Mouse (Mus musculus) bone marrow, adult 2 months (tissue): ENCODE results near the gene Muc13. TPM values are rescaled to one million over a fixed set of nuclear protein-coding genes. Genes with fewer than 3 reads are reported as not detected.

ENCODE experiments used
- H3K27ac ChIP-seq: fragments of 200-500 bp; 2 replicates; pipeline ENCODE4 v1.5.1; 2012; ENCODE audit warnings: low read depth, mild to moderate bottlenecking, control low read depth, inconsistent platforms, low read length; ENCODE audit not compliant: control insufficient read depth, poor library complexity, insufficient read depth
- H3K4me1 ChIP-seq: fragments of 200-500 bp; 2 replicates; pipeline ENCODE4 v1.6.1; 2011; ENCODE audit warnings: low read length; ENCODE audit not compliant: control insufficient read depth, insufficient read depth
- H3K4me3 ChIP-seq: fragments of 200-500 bp; replicated peaks from 2 replicates; pipeline ENCODE3; 2011; ENCODE audit warnings: mild to moderate bottlenecking, low read depth, low read length, control low read depth; ENCODE audit not compliant: control insufficient read depth
- CTCF ChIP-seq: fragments of 200-500 bp; IDR thresholded peaks from 2 replicates; pipeline ENCODE4 v1.5.1; 2011; ENCODE audit warnings: low read length, control low read depth; ENCODE audit not compliant: control insufficient read depth, insufficient read depth
- POLR2A ChIP-seq: fragments of 200-500 bp; IDR thresholded peaks from 2 replicates; pipeline ENCODE4 v1.6.1; 2011; ENCODE audit warnings: low read depth, mild to moderate bottlenecking, control low read depth, low read length, borderline replicate concordance; ENCODE audit not compliant: control insufficient read depth
- WGBS: fragments of 180-500 bp; shearing (Covaris S2); methylation state at CpG from one replicate; pipeline ENCODE4 v1.1.7; 2018; 5-methylcytosine and 5-hydroxymethylcytosine counted together
- polyA plus RNA-seq: library from polyadenylated mRNA; stranded (reverse); fragments of >200 nt; gene quantifications from 2 replicates; pipeline ENCODE4 v1.2.4, GENCODE M21; 2011; ENCODE audit warnings: low replicate concordance; ENCODE audit not compliant: missing spikeins, insufficient read depth, insufficient read length

Gene Muc13
- polyA plus RNA-seq, 1 experiment: 6.4 TPM

DNA sequence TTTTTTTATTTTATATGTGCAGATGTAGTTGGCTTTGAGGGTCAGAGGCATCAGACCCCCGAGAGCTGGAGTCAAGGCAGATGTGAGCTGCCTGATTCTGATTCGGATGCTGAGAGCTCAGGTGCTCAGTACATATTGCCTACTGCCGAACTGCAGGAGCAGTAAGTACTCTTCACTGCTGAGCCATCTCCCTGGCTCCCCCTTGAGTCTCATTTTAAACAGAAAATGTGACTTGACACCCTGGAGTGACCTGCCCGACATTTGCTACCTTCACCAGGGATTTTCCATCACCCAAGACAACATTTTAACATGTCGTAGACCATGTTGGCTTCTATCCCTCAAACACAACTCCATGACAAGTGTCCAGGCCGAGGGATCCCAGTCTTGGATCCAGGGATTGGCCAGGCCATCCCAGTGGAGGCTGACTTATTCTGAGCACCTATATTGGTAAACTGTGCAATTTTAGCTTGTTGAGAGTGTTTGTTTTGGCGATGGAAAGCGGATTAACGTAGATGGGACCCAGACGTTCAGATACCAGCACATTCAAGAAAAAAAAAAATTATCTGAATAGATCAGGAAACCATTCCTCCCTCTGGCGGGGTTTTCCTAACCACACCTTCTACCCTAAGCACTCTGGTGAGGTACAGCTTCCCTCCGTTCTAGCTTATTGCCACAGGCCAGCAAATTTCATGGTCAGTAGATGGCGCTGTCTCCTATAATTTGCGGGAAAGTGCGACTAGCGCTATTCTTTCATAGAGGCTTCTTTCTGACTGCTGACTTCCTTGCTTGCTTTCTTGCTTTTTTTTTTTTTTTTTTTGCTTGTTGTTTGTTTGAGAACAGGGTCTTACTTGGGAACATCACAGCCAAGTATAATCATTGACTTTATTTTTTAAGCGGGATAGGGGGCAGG lies 26.7 kb downstream of the Muc13 start:
- TF ChIP-seq POLR2A (no peak), CTCF (peak; percentile 74)
- Histone ChIP-seq H3K4me1 (no peaks in the 10 kb centered on the region), H3K4me3 (no peak overlapping the region), H3K27ac (no peak overlapping the region)
- 23% methylated on average over 17 of the region's 17 CpGs for WGBS

DNA sequence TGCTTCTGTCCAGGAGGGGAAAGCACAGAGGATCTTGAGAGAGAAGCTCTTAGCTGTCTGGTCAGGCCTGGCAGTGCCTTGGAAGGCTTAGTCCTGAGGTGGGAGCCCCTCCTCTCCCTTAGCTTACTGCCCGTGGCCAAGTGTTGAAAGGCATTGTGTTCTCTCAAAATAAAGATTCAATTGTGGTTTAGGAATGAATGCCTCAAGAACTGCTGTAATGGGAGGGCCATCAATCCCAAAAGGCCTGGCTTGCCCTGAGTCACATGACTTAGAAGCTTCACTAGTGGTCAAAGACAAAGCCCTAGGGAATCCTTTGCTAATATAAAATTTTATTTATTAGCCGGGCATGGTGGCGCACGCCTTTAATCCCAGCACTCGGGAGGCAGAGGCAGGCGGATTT lies 30.8 kb downstream of the Muc13 start:
- Histone ChIP-seq H3K4me1 (no peaks in the 10 kb centered on the region), H3K4me3 (no peak overlapping the region), H3K27ac (no peak overlapping the region)
- no peak for TF ChIP-seq POLR2A
- TF ChIP-seq CTCF: no peak
- WGBS: 86% methylated on average over 6 of the region's 6 CpGs

DNA sequence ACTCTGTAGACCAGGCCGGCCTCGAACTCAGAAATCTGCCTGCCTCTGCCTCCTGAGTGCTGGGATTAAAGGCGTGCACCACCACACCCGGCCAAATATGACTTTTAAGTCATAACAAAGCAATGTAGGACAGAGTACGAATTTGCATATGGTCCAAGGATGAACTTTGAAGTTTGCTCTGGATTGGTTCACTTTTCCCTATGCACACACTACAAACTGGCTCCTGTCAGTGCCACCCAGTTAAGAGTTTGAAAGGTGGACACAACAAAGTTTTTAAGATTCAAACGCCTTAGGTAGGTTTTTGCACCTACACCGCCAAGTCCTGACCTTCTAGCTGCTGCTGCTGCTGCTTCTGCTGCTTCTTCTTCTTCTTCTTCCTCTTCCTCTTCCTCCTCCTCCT lies 34.7 kb downstream of the Muc13 start:
- H3K4me1 ChIP-seq: no peaks in the 10 kb centered on the region
- H3K27ac ChIP-seq: no peak overlapping the region
- no peak for TF ChIP-seq CTCF
- no peak for TF ChIP-seq POLR2A
- H3K4me3 ChIP-seq: no peak overlapping the region
- 84% methylated on average over 7 of the region's 7 CpGs for WGBS

DNA sequence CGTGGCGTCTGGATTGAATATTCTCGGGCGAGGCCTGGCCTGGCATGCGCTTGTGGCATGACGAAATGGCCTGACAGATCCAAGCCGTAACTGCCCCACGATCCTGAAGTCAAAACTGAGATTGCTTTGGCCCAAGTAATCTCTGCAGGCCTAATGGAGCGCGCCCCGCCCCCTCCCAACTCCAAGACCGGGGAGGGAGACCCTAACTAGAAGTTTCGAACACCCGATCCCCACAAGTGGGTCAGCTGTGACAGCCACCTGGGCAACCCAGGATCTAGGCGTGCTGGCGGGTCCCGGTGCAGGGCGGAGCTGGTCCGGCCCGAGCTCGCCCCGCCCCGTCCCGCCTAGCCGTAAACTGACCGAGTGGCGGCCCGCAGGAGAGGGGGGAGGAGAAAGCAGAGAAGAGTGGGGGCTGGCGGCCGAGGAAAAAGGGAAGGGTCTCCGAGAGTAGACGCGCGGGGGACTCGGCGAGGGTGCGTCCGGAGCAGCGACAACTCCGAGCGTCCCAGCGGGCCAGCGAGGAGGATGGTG lies 35.5 kb downstream of the Muc13 start, which contains the start of gene Itgb5:
Itgb5 (plus strand) TSS at position 365 of the 531 bp plus-strand sequence.
- TF ChIP-seq POLR2A: no peak
- TF ChIP-seq CTCF: no peak
- WGBS: 3% methylated on average over 43 of the region's 43 CpGs
- Histone ChIP-seq H3K4me3 (peak within 1 kb of the TSS; percentile 63), H3K4me1 (no peaks in the 10 kb centered on the region), H3K27ac (peak within 1 kb of the TSS; percentile 4; the same call in 1 of the 2 replicates)

DNA sequence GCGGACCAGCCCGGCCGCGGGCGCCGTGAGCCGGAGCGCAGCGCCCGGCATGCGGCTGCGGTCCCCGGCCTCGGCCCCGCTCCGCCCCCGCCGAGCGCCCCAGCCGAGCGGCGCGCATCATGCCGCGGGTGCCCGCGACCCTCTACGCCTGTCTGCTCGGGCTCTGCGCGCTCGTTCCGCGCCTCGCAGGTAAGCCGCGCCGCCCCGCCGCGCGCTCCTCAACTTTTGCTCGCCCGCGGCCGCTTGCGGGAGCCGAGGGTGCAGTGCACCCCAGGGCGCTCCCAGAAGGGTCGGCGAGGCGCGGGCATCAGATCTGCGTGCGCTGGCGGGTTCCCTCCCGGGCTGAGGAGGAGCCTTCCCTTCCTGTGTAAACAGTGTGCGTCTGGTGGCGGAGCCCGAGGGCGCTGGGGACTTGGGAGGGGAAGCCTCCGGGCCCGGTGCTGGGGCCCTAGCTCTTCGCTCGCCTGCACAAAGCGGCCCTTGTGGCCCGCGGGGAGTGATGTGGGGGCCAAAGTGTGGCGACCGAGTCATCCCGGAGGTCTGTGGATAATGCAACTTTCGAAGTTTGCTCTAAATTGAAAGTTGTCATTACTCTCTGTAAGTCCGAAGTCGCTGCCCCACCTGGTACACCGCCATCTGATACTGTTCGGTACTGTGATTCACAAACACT lies 36.1 kb downstream of the Muc13 start:
- H3K4me3 ChIP-seq: peak overlapping the region; percentile 63
- H3K27ac ChIP-seq: peak overlapping the region; percentile 4; the same call in 1 of the 2 replicates
- 3% methylated on average over 72 of the region's 76 CpGs for WGBS
- TF ChIP-seq POLR2A (no peak), CTCF (no peak)
- no peaks in the 10 kb centered on the region for H3K4me1 ChIP-seq

DNA sequence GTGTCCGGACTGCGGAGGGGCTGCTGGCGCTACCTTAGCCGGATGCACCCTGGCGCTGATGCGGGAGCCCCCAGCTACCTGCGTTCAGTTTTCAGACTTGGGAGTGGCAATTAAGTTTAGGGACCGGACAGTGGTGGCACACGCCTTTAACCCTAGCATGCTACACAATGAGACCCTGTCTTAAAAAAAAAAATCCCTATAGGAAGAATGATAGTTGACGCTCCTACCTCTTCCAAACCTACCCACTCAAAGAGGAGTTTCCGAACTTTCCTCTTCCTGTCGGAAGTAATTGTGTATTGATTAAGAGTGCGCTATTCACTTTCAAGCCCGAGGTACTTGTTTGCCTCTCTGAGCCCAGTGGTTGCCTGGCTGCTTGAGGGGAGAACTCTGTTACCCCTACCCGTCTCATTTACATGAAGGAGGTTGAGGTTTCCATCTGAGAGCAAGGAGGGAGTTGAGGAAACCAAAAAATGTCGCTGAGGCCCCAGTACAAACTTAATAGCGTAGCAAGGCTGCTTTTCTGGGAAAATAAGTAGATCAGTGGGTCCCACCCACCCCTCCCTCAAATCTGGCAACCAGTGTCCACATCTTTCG lies 36.8 kb downstream of the Muc13 start:
- 14% methylated on average over 18 of the region's 18 CpGs for WGBS
- Histone ChIP-seq H3K27ac (no peak overlapping the region), H3K4me3 (peak overlapping the region; percentile 25), H3K4me1 (no peaks in the 10 kb centered on the region)
- TF ChIP-seq CTCF (no peak), POLR2A (no peak)

DNA sequence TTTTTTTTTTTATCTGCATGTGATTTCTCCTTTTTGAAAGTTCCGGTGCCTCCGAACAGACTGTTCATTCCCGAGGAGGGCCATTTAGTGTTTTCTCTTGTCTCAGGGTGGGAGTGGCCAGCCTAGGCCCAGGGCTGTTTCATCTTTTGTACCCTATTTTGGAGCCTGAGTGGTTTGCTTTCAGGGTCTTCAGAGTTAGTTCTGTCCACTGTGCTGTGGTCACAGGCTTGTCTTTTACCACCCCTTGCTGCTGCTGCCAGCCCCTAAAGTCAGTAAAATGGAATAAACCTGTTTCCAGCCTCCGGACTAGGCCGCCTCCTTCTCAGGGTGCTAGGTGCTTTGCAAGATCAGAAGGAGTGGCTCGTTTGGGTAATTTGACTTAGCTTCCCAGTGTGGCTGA lies 38.2 kb downstream of the Muc13 start:
- Histone ChIP-seq H3K27ac (no peak overlapping the region), H3K4me1 (no peaks in the 10 kb centered on the region; the same call in 1 of the 2 replicates), H3K4me3 (no peak overlapping the region)
- no peak for TF ChIP-seq POLR2A
- no peak for TF ChIP-seq CTCF
- 67% methylated on average over 6 of the region's 6 CpGs for WGBS
